Mouse (Mus musculus) neural tube, embryonic 11.5 days (tissue): Measurements from ENCODE around the gene Pdap1. TPM values are rescaled to one million over a fixed set of nuclear protein-coding genes. Genes with fewer than 3 reads are reported as not detected.
"Not testable (repeated sequence)": the region's sequence is repeated elsewhere in the genome, so short reads cannot be mapped to it uniquely, and the experiment has no call there.

Experiments
- ATAC-seq: fragments of 200-750 bp; cut with Nextera tagmentation; 2 replicates; pipeline ENCODE4 v1.8.0; 2017; ENCODE audit warnings: moderate number of reproducible peaks, mild to moderate bottlenecking, moderate TSS enrichment, moderate library complexity; ENCODE audit not compliant: insufficient read depth, low FRiP score, low TSS enrichment
- DNase-seq: peaks from one replicate; pipeline ENCODE4 v3.0.0-alpha.2; 2015; ENCODE audit warnings: low spot score
- H3K27ac ChIP-seq: fragments of 300-500 bp; sonication (generic); 2 replicates; pipeline ENCODE4 v1.5.1; 2014; ENCODE audit warnings: low read depth, mild to moderate bottlenecking, low read length
- H3K27me3 ChIP-seq: fragments of 300-500 bp; sonication (generic); 2 replicates; pipeline ENCODE4 v1.6.1; 2014; ENCODE audit warnings: mild to moderate bottlenecking, low read length, mixed read lengths; ENCODE audit not compliant: control insufficient read depth, insufficient read depth
- H3K36me3 ChIP-seq: fragments of 300-500 bp; sonication (generic); 2 replicates; pipeline ENCODE4 v1.6.1; 2014; ENCODE audit warnings: mild to moderate bottlenecking, low read length, moderate library complexity, mixed read lengths; ENCODE audit not compliant: control insufficient read depth, insufficient read depth
- H3K4me1 ChIP-seq: fragments of 300-500 bp; sonication (generic); 2 replicates; pipeline ENCODE4 v1.6.1; 2014; ENCODE audit warnings: low read length, mixed read lengths; ENCODE audit not compliant: control insufficient read depth, insufficient read depth
- H3K4me2 ChIP-seq: fragments of 300-500 bp; sonication (generic); 2 replicates; pipeline ENCODE4 v1.6.1; 2014; ENCODE audit warnings: low read depth, mild to moderate bottlenecking, moderate library complexity
- H3K4me3 ChIP-seq: fragments of 300-500 bp; sonication (generic); 2 replicates; pipeline ENCODE4 v1.5.1; 2014; ENCODE audit warnings: low read depth, low read length
- H3K9ac ChIP-seq: fragments of 300-500 bp; sonication (generic); 2 replicates; pipeline ENCODE4 v1.6.1; 2014; ENCODE audit warnings: mild to moderate bottlenecking, low read length
- H3K9me3 ChIP-seq: fragments of 300-500 bp; sonication (generic); 2 replicates; pipeline ENCODE4 v1.6.1; 2016; ENCODE audit warnings: low read length; ENCODE audit not compliant: control insufficient read depth
- WGBS: fragments of 180-500 bp; shearing (Covaris S2); extraction: QIAGEN DNeasy Blood & Tissue Kit; methylation state at CpG from one replicate; pipeline ENCODE4 v1.1.7; 2014; 5-methylcytosine and 5-hydroxymethylcytosine counted together
- polyA plus RNA-seq: library from polyadenylated mRNA; unstranded; fragments of >200 nt; fragmentation: Nextera tagmentation; extraction: Ambion mirVana; gene quantifications from 2 replicates; pipeline ENCODE4 v1.2.1, GENCODE M21; 2014

The Pdap1 gene
- polyA plus RNA-seq, 1 experiment from 2014 or later: 112 TPM

- Histone ChIP-seq H3K27ac (peak within 1 kb of the TSS; percentile 56; the same call in 1 of the 2 replicates), H3K9me3 (no peaks in the 10 kb centered on the region), H3K4me3 (peak within 1 kb of the TSS; percentile 84), H3K36me3 (no peaks in the 10 kb centered on the region; the same call in 1 of the 2 replicates), H3K27me3 (no peaks in the 10 kb centered on the region), H3K4me1 (peaks cover 9% of the 10 kb centered on the region), H3K9ac (peak within 1 kb of the TSS; percentile 86), H3K4me2 (peak within 1 kb of the TSS; percentile 90)
- ATAC-seq (peak; percentile 92), DNase-seq (peak; percentile 97)
- under 1% methylated on average over 54 of the region's 54 CpGs for WGBS
Measured at GRCm38 (mm10) chr5:145083632-145084451, 56.2 kb downstream of the Pdap1 start, which contains the start of the genes Arpc1a and Kpna7. Gene Arpc1a, plus strand, starts transcription at chr5:145083830. Gene Kpna7, minus strand, starts transcription at chr5:145084030.

GRCm38 (mm10) chr5:145083201-145083600 lies 56.8 kb downstream of the Pdap1 start:
- Histone ChIP-seq H3K9ac (peak overlapping the region; percentile 86), H3K4me3 (peak overlapping the region; percentile 84), H3K27ac (0 out of 2 replicates have a peak overlapping the region, but pooled peaks have one; percentile 53), H3K4me2 (peak overlapping the region; percentile 90)
- H3K27me3 ChIP-seq, H3K9me3 ChIP-seq, H3K36me3 ChIP-seq, DNase-seq, H3K4me1 ChIP-seq: not testable (repeated sequence)
- WGBS: 46% methylated on average over 6 of the region's 6 CpGs
- ATAC-seq: 0 out of 2 replicates have a peak, but pooled peaks have one; percentile 26

- WGBS: 94% methylated on average over 10 of the region's 10 CpGs
- DNase-seq (no peak), ATAC-seq (no peak)
- H3K4me1 ChIP-seq: peaks cover 9% of the 10 kb centered on the region
- H3K9ac ChIP-seq: no peak overlapping the region
- H3K27me3 ChIP-seq: no peaks in the 10 kb centered on the region
- H3K27ac ChIP-seq: no peak overlapping the region
- no peak overlapping the region for H3K4me2 ChIP-seq
- H3K36me3 ChIP-seq: no peaks in the 10 kb centered on the region; the same call in 1 of the 2 replicates
- H3K4me3 ChIP-seq: no peak overlapping the region
- no peaks in the 10 kb centered on the region for H3K9me3 ChIP-seq
Measured at GRCm38 (mm10) chr5:145081866-145082613, 58.0 kb downstream of the Pdap1 start.

Other genes with a start within 250 kb of the Pdap1 start
- gene Smurf1, start 174.4 kb downstream of the Pdap1 start, polyA plus RNA-seq: 19.6 and 21.3 TPM in 2 replicates
- gene Gm4871, start 107.5 kb downstream of the Pdap1 start, polyA plus RNA-seq: not detected in 2 replicates
- gene 1700018F24Rik, start 97.2 kb downstream of the Pdap1 start, polyA plus RNA-seq: not detected in 2 replicates
- gene Arpc1a, start 56.4 kb downstream of the Pdap1 start, polyA plus RNA-seq: 175 and 176 TPM in 2 replicates
- not detected in 2 replicates for gene Kpna7, start 56.2 kb downstream of the Pdap1 start, polyA plus RNA-seq
- 68.5 and 72.5 TPM in 2 replicates for gene Arpc1b, start 26.0 kb downstream of the Pdap1 start, polyA plus RNA-seq
- 250 and 260 TPM in 2 replicates for gene Bud31, start 124 bp upstream of the Pdap1 start, polyA plus RNA-seq
- gene Ptcd1, start 26.9 kb upstream of the Pdap1 start, polyA plus RNA-seq: 16.5 and 17.9 TPM in 2 replicates
- 34.4 and 41.1 TPM in 2 replicates for gene Cpsf4, start 27.0 kb upstream of the Pdap1 start, polyA plus RNA-seq
- gene Atp5j2, start 51.8 kb upstream of the Pdap1 start, polyA plus RNA-seq: 507 and 532 TPM in 2 replicates
- 8.8 and 9.5 TPM in 2 replicates for gene Zkscan14, start 61.6 kb upstream of the Pdap1 start, polyA plus RNA-seq
- gene Zkscan5, start 64.3 kb upstream of the Pdap1 start, polyA plus RNA-seq: 19.1 and 21.1 TPM in 2 replicates
- gene Zfp655, start 91.5 kb upstream of the Pdap1 start, polyA plus RNA-seq: 43.3 and 47.5 TPM in 2 replicates
- 0.58 and 0.76 TPM in 2 replicates for gene Zscan25, start 140.3 kb upstream of the Pdap1 start, polyA plus RNA-seq
- not detected in 2 replicates for gene Cyp3a57, start 205.0 kb upstream of the Pdap1 start, polyA plus RNA-seq